Mouse (Mus musculus) mouse embryonic stem cell (cell line): ENCODE measurements around the gene Plekha8.

ENCODE experiments used
- in situ Hi-C, 2 experiments: fragments of 300-500 bp; cut with MboI; formaldehyde crosslinking; loops; 1 replicate in 1 of 2; 3 replicates in 1 of 2; pipeline ENCODE4 v1.14.3; 2019 to 2020; ENCODE audit warnings: low sequenced_read_pairs in 2 of 2, low pct_unique_long_range_greater_than_20kb in 1 of 2, mixed read lengths in 1 of 2; ENCODE audit not compliant: unreplicated experiment in 1 of 2

Gene Plekha8

DNA sequence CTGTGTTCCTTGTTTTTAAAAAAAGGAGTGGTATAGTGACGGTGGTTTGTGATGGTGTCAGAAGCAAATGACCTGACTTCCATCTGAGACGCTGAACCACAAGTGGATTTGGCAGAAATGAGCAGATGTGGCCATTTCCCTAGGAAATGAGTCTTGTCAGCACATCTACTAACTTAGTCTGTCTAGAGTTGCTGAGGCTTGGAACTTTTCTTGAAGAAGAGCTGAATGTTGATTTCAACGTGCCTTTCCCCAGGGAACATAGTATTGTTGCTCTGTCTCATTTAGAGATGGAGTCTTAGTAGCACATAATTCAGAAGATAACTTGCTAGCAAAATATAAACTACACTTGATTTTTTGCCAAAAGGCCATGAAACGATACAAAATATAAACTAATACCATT lies 25.4 kb downstream of the Plekha8 start:
- in situ Hi-C loops, result no loop called here

DNA sequence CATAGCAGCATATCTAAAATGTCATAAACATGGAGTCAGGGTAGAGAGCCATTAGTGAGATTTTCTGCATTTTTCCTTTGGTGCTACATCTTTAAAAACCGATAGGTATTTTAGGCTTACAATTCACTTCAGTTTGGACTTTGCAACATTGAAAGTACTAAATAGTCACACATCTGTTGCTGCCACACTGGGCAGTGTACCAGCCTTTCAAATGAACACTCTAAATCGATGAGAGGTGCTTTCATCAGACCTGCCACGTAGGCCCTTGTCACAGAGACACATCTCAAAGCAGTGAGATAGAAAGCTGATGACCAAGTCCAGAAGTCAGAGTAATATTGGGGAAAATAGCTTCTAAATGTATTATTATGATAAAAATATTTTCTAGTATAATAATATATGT lies 33.5 kb downstream of the Plekha8 start:
- in situ Hi-C loops, result no loop called here

DNA sequence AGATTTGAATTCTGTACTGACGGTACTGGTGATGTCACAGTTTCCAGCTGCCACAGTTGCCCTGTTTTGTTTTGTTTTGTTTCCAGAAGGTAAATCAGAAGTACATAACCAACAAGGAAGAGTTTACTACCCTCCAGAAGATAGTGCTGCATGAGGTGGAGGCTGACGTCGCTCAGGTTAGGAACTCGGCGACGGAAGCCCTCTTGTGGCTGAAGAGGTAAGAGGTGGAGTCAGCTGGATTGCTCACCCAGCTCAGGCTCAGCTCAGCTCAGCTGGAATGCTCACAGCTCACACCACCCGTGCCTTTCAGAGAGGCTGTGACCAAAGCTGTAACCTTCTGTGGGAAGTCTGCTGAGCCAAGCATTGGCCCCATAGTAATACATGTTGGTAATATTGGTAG lies 34.8 kb downstream of the Plekha8 start:
- in situ Hi-C loops, result no loop called here

DNA sequence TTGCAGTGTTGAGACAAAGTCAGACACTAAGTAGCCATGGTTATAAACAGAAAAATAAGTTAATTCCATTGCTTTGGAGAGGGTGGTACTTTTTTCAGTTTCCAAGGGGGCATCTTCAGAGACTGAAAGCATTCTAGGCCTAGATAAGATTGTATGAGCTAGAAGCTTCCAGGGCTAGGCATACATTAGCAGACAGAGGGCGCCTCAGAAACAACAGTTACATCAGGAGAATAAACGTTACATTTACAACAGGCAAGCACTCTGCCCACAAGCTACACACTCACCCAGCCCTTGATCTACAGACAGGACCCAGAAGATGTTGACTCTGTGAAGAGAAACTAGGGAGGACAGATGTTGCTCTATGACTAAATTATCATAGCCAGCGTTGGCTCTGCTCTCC lies 36.6 kb downstream of the Plekha8 start:
- in situ Hi-C loops, result no loop called here

DNA sequence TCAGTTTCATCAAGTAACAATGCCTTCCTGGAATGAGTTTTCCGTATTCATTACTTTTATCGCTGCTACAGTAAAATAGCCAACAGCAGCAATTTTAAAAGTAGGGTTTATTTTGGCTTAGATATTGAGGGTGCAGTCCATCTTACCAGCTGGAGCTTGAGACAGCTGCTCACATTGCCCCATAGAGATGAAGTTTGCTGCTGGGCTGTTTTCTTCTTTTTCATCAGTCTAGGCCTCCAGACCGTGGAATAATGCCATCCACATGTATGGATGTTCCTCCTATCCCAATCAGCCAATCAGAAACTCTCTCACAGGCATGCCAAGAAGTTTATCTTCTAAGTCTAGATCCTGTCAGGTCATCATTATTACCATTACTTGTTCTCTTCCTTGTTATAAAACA lies 45.0 kb downstream of the Plekha8 start:
- in situ Hi-C loops, result no loop called here

DNA sequence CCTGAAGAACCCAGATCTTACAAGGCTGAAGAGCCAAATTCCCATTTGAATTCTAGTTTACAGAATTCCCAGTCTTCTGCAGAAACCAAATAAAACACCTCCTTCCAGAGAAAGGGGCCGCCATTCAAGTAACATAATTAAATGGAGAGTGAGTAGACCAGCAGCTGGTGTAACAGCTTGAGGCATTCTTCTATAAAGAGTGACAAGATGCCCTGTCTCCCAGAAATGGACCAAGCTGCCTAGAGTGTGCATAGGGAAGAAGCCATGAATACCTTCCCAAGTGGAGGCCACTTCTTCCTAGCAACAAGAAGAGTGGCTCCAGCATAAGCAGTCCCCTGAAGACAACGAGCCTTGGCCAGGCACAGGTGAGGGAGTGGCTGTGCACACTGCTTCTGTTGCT lies 47.0 kb downstream of the Plekha8 start:
- in situ Hi-C loops, result no loop called here

DNA sequence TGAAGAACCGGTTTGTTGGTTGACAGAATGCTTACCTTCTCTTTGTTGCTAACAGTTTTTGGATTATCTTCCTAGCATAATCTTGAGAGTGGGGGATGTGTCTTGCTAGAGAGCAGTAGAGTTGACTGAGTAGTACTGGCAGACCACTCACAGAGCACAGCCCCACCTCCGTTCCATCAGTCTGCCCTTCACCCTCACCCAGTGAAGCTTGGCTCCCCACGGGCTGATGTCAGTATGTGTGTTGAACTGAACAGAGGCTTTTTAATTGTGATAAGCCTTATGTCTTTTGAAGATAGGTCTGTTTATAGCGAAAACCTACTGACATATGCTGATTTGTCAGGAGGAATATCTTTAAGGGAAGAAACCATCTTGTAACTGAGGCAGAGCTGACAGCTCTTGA lies 48.3 kb downstream of the Plekha8 start:
- in situ Hi-C loops, result no loop called here

DNA sequence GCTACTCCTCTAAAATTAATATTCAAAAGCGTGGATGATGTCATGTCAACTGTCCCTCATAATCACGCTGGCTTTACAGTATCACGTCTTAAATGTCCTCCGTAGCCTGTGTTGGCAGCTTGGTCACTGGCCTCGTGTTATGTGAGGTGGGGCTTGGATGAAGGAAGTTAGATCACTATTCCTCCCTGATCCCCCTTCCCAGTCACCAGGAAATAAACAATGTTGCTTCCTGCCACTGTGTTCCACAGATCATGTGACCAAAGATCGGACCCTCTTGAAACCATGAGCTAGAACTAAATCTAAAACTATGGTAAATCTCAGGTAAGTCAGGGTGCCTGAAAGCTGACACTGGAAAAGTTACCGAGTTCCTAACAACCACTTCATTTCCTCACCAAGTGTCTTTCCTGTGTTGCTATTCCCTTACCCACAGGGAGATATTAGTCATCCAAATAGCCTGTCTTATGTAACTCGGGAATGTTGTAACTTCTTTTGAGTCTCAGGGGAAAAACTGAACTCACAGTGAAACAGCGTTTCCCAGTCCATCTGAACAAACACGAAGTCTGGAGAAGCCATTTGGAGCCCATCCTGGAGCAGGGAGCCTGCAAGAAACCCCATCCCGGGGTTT lies 60.7 kb downstream of the Plekha8 start:
- in situ Hi-C loops, result no loop called here

DNA sequence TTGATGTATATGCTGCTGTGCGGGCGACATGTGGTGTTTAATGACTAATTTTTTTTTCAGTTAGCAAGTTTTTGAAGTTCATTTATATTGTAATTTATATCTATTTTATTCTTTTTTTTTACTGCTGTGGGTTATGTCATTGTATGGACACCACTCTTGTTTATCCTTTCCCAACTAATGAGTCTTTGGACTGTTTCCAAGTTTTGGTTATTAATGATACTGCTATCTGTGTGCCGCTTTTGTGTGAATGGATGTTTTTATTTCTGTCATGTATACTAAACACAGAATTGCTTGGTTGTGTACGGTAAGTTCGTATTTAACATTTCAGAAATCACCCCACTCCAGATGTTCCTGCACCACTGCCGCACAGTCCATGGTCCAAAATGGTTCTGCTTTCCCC lies 63.0 kb downstream of the Plekha8 start:
- in situ Hi-C loops, result no loop called here

DNA sequence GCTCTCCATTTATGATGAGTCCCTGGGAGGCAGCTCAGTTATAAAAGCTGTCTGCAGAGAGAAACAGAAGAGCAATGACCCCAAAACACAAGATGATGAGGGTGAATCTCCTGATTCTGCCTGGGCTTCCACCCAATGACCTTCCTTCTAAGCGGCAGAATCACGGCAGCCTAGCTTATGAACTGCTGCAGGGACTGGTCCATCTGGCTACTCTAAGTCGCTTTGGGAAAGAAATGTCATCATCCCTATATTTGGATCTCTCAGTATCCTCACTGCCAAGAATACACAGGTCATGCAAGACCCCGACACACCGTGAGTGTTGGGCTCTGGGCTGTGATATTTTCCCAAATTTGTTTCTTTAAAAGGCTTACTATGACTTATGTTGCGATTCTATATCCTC lies 75.0 kb downstream of the Plekha8 start:
- in situ Hi-C loops, result no loop called here

DNA sequence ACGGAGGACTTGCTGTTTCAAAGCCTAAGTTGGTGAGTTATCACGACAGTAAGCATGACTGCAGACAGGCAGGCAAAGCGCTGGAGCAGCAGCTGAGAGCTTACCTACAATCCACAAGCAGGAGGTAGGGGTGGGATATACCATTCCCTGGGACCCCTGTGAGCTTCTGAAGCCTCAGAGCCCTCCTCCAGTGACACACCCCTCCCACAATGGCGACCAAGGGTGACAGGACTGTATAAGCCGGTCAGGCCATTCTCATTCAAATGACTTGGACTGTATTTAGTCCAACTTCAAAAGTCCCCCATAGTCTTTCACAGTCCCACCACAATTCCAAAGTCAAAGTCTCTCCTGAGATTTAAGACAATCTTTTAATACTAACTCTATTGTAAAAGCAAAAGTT lies 78.0 kb downstream of the Plekha8 start:
- in situ Hi-C loops, result no loop called here

DNA sequence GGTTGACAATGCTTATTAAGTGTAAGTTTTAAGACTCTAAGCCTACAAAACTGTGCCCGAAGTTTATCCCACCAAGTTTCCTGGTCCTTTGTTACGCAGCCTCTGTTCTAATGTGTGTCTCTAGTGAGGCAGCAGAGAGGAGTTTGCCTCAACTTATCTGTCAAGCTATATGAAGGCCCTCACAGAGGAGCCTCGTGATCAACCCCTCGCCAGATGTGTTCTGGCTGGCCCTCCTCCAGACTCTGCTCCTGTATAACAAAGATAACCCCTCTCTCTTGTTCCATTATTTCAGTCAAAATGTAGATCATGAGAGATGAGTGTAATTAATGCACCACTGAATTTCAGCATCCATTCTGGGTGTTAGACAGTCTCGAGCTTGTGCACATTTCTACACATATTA lies 84.8 kb downstream of the Plekha8 start:
- in situ Hi-C loops, result no loop called here

DNA sequence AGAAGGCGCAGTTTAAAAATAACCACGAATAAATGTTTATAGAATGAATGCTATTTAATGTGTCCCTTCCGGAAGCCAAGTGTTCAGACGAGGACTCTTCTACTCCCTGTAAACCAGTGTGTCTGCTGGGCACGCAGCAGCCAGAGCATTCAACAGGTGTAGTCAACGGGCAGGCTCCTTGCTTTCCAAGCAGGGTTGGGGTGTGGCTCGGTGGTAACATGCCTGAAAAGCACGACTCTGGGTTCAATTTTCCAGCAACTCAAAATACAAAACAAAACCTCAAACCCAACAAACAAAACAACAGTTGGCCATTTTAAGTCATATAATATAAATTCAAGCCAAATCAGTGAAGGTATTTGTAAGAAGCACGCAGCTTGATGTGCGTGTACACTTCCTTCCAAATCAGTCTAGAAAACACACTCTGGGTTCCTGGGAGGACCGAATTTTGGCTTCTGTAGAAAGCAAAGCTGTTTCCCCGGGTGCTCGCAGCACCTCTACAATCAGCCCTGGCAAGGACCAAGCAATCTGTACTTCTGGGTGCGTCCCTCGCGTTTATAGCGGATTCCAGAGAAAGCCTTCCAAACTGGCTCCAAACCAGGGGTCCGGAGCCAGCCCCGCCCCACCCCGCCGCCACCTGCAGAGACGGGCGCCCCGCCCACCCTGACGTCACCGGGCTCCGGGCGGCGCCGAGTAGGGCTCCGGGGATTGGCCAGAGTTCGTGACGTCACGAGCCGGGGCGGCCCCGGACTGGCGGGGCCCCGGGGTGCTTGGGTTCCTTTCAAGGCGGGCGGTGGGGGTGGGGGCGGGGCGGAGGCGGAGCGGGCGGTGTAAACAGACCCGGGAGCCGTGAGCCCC lies 86.2 kb downstream of the Plekha8 start, which contains the start of gene Mturn:
Mturn (plus strand) TSS at position 734 of the 855 bp plus-strand sequence.
- in situ Hi-C loops, result no loop called here

DNA sequence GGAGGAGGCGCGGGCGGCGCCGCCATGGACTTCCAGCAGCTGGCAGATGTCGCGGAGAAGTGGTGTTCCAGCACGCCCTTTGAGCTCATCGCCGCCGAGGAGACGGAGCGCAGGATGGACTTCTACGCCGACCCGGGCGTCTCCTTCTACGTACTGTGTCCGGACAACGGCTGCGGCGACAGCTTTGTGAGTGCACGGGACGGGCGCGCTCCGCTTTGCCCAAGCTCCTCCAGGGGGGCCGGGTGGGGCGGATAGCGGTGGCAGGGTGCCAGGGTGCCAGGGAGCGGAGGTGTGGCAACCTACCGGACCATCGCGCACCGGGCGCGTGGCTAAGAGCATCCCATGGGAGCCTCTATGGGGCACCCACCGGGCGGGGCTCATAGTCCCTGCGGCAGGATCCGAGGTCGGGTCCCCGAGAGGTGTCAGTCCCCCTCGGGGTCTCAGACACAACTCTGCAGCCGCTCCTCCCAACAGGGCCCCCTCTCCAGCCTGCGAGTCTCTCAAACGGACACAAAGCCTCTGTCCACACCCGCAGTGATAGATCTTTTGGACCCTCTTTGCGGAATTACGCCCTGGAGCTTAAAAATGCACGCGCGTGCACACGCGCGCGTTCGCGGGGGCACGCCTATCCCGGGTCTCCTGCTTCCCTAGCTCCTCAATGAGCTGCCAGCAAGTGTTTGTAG lies 87.0 kb downstream of the Plekha8 start:
- in situ Hi-C loops, result no loop called here

DNA sequence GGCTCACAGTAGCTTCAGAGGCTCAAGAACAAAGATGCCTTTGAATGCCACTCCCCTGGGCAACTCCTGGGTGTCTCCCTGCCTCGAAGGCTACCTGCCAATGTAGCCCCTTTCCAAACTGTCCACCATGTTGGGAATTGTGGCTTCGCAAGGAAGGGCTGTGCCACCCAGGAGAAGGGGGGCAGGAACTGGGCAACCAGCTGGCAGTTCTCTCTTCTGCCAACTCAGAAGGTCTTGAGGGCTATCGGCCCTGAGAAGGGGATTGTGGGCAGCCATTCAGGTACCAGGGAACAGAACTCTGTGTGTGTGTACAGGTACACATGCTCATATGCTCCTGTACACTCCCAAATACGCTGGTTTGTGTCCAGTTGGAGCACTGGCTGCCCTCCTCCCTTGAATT lies 89.2 kb downstream of the Plekha8 start:
- in situ Hi-C loops, result no loop called here

DNA sequence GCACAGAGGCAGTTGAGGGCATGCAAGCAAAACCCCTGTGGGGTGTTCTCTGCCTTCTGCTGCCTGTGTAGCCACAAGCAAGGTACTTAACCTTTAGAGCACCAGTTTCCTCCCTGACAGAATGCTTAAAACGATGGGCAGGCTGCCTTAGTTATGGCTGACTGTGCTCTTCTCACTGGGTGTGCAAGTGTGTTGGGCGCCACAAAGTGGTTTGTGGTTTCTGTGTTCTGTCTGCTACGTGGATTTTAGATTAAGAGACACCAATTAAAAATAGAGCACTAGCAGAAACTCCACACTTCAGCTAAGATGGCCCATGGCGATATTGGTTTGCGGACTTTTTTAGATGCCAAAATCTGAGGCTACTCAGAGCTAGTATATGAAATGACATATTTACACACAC lies 90.2 kb downstream of the Plekha8 start:
- in situ Hi-C loops, result no loop called here

DNA sequence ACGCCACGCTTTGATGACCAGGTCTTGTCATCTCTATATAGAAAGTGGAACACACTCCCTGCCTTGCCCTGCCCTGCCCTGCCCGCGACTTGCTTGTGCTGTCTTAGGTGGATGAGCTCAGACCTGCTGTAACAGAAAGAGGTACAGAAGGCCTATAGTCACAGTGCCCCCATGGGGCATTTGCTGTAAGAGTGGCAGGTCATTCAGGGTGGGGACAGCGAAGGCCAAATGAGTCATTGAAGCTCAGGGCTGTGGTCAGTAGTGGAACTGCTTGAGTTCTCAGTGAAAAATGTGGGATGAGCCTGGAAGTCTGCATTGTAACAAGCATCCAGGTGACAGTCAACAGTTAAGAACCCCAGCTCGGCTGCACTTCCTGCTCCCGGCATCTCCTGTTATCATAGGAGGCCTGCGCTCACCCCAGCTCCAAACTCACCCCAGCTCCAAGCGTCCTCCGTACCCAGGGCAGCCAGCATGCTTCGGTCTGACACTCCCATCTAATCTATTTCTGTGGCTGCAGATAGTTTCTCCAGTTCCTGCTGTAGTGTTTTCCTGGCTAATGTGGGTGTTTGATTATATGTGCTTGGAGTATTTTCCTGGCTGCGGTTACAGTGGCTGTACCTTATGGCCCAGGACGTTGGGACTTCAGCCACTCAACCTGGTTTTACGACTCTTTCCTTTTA lies 90.9 kb downstream of the Plekha8 start:
- in situ Hi-C loops, result no loop called here

DNA sequence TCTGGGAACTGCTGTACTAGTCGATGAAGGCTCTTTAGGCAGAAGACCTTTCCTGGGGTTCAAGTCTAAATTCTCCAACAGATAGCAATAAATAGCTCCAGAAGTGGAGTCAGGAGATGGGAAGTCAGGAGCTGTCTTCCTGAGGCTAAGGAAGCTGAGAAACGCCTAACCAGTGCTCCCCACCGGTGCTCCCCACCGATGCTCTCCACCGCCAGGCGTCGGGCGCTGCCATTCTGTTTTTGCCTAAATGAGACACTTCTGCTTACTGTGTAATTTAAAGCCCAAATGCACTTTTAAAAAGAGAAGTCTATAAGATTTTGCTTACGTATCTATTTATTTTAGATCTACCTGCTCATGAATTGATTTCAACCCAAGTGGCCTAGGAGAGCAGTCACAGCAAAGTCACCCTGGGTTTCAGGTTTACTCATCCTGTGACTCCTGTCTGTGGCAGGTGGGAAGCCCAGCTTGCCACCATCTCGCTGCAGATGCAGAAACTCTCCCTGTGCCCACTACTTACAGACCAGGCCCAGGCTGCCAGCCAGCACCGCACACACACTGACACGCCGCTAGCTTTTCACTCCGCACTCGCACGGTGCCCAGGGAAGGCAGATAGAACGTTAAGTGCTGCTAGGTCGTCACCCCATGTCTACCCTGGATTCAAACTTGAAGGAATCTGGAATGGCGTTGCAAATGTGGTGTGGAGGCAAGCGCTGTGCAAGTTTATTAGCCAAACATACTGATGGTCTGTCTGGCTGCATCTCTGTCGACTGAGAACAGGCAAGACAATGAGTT lies 92.2 kb downstream of the Plekha8 start:
- in situ Hi-C loops, result no loop called here
